Comparison of ENCODE assay signal across 27 mouse cellular contexts in genomic region chr12:40198019-40198418, GRCm38 (mm10). TPM values are rescaled to one million over a fixed set of nuclear protein-coding genes. Genes with fewer than 3 reads are reported as not detected.
A peak's percentile ranks its signal among the peaks of the same experiment; 100 is the strongest.
DNase-seq lines count a peak whose midpoint lies in the region; ATAC-seq and TF ChIP-seq lines count a peak whose summit lies in the region.
"Had no signal": no experiment of that assay in that cellular context is flagged by ENCODE, and none has a peak within 500 bp of the region (broad histone marks: within the 10 kb centered on the region; RNA-seq: fewer than 3 reads in every experiment).

No protein-coding gene starts in this region.

- no peaks in the 10 kb centered on the region for H3K4me1 ChIP-seq in heart, adult 2 months (ENCODE audit: control insufficient read depth, insufficient read depth, low read length)
- H3K4me1 ChIP-seq in heart, embryonic 15.5 days (replicated peaks), result peaks cover 6% of the 10 kb centered on the region; the same call in 1 of the 2 replicates
- H3K4me1 ChIP-seq: embryonic facial prominence, embryonic 10.5 days; forebrain, embryonic 15.5 days; hindbrain, embryonic 10.5 days; intestine, embryonic 15.5 days; stomach, embryonic 15.5 days had no signal

- DNase-seq in heart, adult 2 months, result no peak
- DNase-seq in heart, postnatal 10 days, result no peak
- DNase-seq in heart, adult 9 months (ENCODE audit: low spot score in 2 of 2), result no peak
- DNase-seq in thymus, postnatal 25 days, result peak; percentile 31
- no peak for DNase-seq in thymus, adult 18-20 months
- no peak for DNase-seq in cerebellum, adult 18-20 months
- DNase-seq: adrenal gland, postnatal 25 days; cerebellum, adult 9-11 months; kidney, adult 8-10 months; kidney, postnatal 10 days; liver; liver, postnatal 0 days; lung, postnatal 14 days; right cerebral cortex, postnatal 4 days had no signal

- no peak for TF ChIP-seq POLR2A in heart, adult 2 months (IDR thresholded peaks at IDR 0.05; ENCODE audit: insufficient read depth, low read depth, low read length)

- peak overlapping the region; percentile 58 for H3K4me2 ChIP-seq in heart, embryonic 15.5 days
- H3K4me2 ChIP-seq: forebrain, embryonic 15.5 days; intestine, embryonic 15.5 days; midbrain, embryonic 11.5 days; neural tube, embryonic 15.5 days; stomach, embryonic 15.5 days had no signal

- intact Hi-C loops in heart, adult 2 months (cut with DNase I), result loop anchor here (10.0 kb wide), 1 partner anchor 487 kb away; no protein-coding TSS in a partner anchor
- intact Hi-C loops in heart, postnatal 10 days (cut with DNase I), result loop anchor here (2.0 kb wide), 2 partner anchors 21 to 115 kb away; no protein-coding TSS in a partner anchor

- H3K4me3 ChIP-seq in heart, adult 2 months, result peak overlapping the region; percentile 49
- peak overlapping the region; percentile 47 for H3K4me3 ChIP-seq in heart, embryonic 15.5 days
- H3K4me3 ChIP-seq: embryonic facial prominence, embryonic 10.5 days; forebrain, embryonic 15.5 days; hindbrain, embryonic 10.5 days; intestine, embryonic 15.5 days; limb, embryonic 10.5 days; neural tube, embryonic 15.5 days; stomach, embryonic 15.5 days had no signal

- H3K27ac ChIP-seq in heart, adult 2 months, result peak overlapping the region; percentile 94
- H3K27ac ChIP-seq in heart, embryonic 15.5 days, result peak overlapping the region; percentile 88
- H3K27ac ChIP-seq: embryonic facial prominence, embryonic 10.5 days; forebrain, embryonic 15.5 days; hindbrain, embryonic 10.5 days; intestine, embryonic 15.5 days; limb, embryonic 10.5 days; neural tube, embryonic 15.5 days; stomach, embryonic 15.5 days had no signal

- H3K9me3 ChIP-seq in heart, embryonic 15.5 days (replicated peaks), result no peaks in the 10 kb centered on the region
- H3K9me3 ChIP-seq: embryonic facial prominence, embryonic 10.5 days; forebrain, embryonic 15.5 days; hindbrain, embryonic 10.5 days; intestine, embryonic 15.5 days; limb, embryonic 10.5 days; neural tube, embryonic 15.5 days; stomach, embryonic 15.5 days had no signal

- H3K9ac ChIP-seq in heart, adult 2 months (ENCODE audit: low read depth, low read length), result peak overlapping the region; percentile 80
- peak overlapping the region; percentile 47 for H3K9ac ChIP-seq in heart, embryonic 15.5 days
- H3K9ac ChIP-seq: forebrain, embryonic 15.5 days; intestine, embryonic 15.5 days; liver, postnatal 0 days; neural tube, embryonic 15.5 days; stomach, embryonic 15.5 days had no signal

- TF ChIP-seq CTCF in heart, adult 2 months (IDR thresholded peaks at IDR 0.05), result no peak

- ATAC-seq in heart, embryonic 15.5 days (replicated peaks; ENCODE audit: insufficient number of reproducible peaks, insufficient read depth, low FRiP score, low read depth), result no peak
- ATAC-seq: forebrain, embryonic 15.5 days; hindbrain, embryonic 16.5 days; intestine, embryonic 15.5 days; liver, postnatal 0 days had no signal

- no peaks in the 10 kb centered on the region for H3K79me2 ChIP-seq in heart, adult 2 months (replicated peaks; ENCODE audit: control insufficient read depth, insufficient read depth, low read length)

- TF ChIP-seq EP300 in heart, adult 2 months (IDR thresholded peaks at IDR 0.05; ENCODE audit: insufficient read depth, low read depth, low read length), result no peak

- no peaks in the 10 kb centered on the region for H3K27me3 ChIP-seq in heart, adult 2 months (ENCODE audit: control insufficient read depth, insufficient read depth, low read length)
- no peaks in the 10 kb centered on the region for H3K27me3 ChIP-seq in heart, embryonic 15.5 days
- H3K27me3 ChIP-seq: forebrain, embryonic 15.5 days; intestine, embryonic 15.5 days; neural tube, embryonic 15.5 days; stomach, embryonic 15.5 days had no signal

- 62% methylated on average over 5 of the region's 5 CpGs for WGBS in heart, adult 2 months
- WGBS in heart, embryonic 15.5 days, result 51% methylated on average over 5 of the region's 5 CpGs

- H3K36me3 ChIP-seq in heart, adult 2 months (ENCODE audit: control insufficient read depth, insufficient read depth, low read length), result peaks cover 13% of the 10 kb centered on the region
- peaks cover 9% of the 10 kb centered on the region; the same call in 1 of the 2 replicates for H3K36me3 ChIP-seq in heart, embryonic 15.5 days

RNA-seq across cellular contexts. Expression of gene Lsmem1, which starts 1.3 kb away (rescaled TPM):
- 10 to 100 TPM; 43.2 to 45.4 TPM for total RNA-seq in heart, adult 2 months (2021)
- polyA plus RNA-seq in heart, adult 2 months (2012; rRNA removed), result 22.2 and 39.4 TPM in 2 replicates
- 10 to 100 TPM; 23.1 to 35.6 TPM for total RNA-seq in heart, postnatal 10 days (2021)
- polyA plus RNA-seq in heart, embryonic 15.5 days (2015; fragmentation: Nextera tagmentation; extraction: Ambion mirVana), result 26.3 and 31.2 TPM in 2 replicates
- total RNA-seq: adrenal gland, postnatal 25 days; common myeloid progenitor, adult 5-6 weeks; midbrain, postnatal 0 days had no signal
- polyA plus RNA-seq: CD4-positive, CD25-positive, alpha-beta regulatory T cell, adult 4 months; embryonic facial prominence, embryonic 10.5 days; forebrain, embryonic 15.5 days; hindbrain, embryonic 10.5 days; hindbrain, embryonic 16.5 days; intestine, embryonic 15.5 days; limb, embryonic 10.5 days; liver, postnatal 0 days; midbrain, embryonic 11.5 days; midbrain, postnatal 0 days had no signal

RNA-seq across cellular contexts. Expression of gene Ifrd1, which starts 50.3 kb away (rescaled TPM):
- total RNA-seq in heart, adult 2 months (2021), result 10 to 100 TPM; 85.1 to 87.6 TPM
- 14.1 and 34.8 TPM in 2 replicates for polyA plus RNA-seq in heart, adult 2 months (2012; rRNA removed)
- 100 to 1,000 TPM; 110 to 126 TPM for total RNA-seq in heart, postnatal 10 days (2021)
- polyA plus RNA-seq in heart, embryonic 15.5 days (2015; fragmentation: Nextera tagmentation; extraction: Ambion mirVana), result 85.8 and 86.3 TPM in 2 replicates
